Mouse (Mus musculus) olfactory bulb, adult 2 months (tissue): ENCODE data around the gene Slc27a4.

Source experiments
- CTCF ChIP-seq: fragments of 200-500 bp; IDR thresholded peaks from 2 replicates; pipeline ENCODE4 v1.5.1; 2012; ENCODE audit warnings: low read depth, mild to moderate bottlenecking, low read length, moderate library complexity; ENCODE audit not compliant: insufficient read depth
- POLR2A ChIP-seq: fragments of 200-500 bp; IDR thresholded peaks from 2 replicates; pipeline ENCODE4 v1.6.1; 2012; ENCODE audit warnings: mild to moderate bottlenecking, low read depth, low read length, moderate library complexity; ENCODE audit not compliant: insufficient read depth

DNA sequence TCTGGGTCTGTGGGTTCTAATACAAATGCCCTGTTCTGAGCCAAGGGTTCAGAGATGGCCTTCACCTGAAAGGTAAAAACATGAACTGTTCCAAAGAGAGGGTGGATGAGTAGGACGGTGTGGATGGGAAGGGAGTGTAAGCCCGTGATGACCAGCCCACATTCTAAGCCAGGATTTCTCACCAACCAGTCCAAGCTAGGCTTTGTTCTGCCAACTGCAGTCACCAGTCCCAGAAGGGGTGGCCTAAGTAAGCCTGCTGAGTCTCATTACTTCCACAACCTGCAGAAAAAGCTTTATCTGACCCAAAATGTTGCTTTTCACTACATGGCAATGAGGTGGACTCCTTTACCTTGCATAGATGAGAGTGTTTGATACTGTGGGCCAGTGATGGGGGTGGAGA, 41.7 kb downstream of the Slc27a4 start:
- no peak for TF ChIP-seq POLR2A
- TF ChIP-seq CTCF: no peak
